Mouse (Mus musculus): ENCODE measurements around the gene 1700003E16Rik. TPM values are rescaled to one million over a fixed set of nuclear protein-coding genes. Genes with fewer than 3 reads are reported as not detected.
"Not testable (repeated sequence)": the region's sequence is repeated elsewhere in the genome, so short reads cannot be mapped to it uniquely, and the experiment has no call there.

1700003E16Rik gene
- polyA plus RNA-seq, 1 experiment from 2014 or later, result 1.9 TPM

GRCm38 (mm10) chr6:83147280-83147679, 8.9 kb upstream of the 1700003E16Rik start:
- no peaks in the 10 kb centered on the region for H3K9me3 ChIP-seq
- 66% methylated on average over 7 of the region's 7 CpGs for WGBS
- peaks cover 64% of the 10 kb centered on the region for H3K36me3 ChIP-seq (replicated peaks)
- H3K27me3 ChIP-seq (ENCODE audit: poor library complexity, severe bottlenecking), result peaks cover 9% of the 10 kb centered on the region
- no peak for DNase-seq (ENCODE audit: extremely low spot score, low spot score)
- H3K27ac ChIP-seq, result 0 out of 2 replicates have a peak overlapping the region, but pooled peaks have one; percentile 11
- H3K4me3 ChIP-seq, result no peak overlapping the region
- H3K4me1 ChIP-seq, result peaks cover 51% of the 10 kb centered on the region

- H3K4me3 ChIP-seq, result no peak overlapping the region
- H3K4me1 ChIP-seq, result peaks cover 54% of the 10 kb centered on the region
- no peak for DNase-seq (ENCODE audit: extremely low spot score, low spot score)
- H3K27me3 ChIP-seq (ENCODE audit: poor library complexity, severe bottlenecking), result peaks cover 9% of the 10 kb centered on the region; the same call in 1 of the 2 replicates
- no peak overlapping the region for H3K27ac ChIP-seq
- no peaks in the 10 kb centered on the region for H3K9me3 ChIP-seq
- peaks cover 77% of the 10 kb centered on the region for H3K36me3 ChIP-seq (replicated peaks)
- WGBS, result 31% methylated on average over 8 of the region's 8 CpGs
Measured at GRCm38 (mm10) chr6:83151721-83152120, 4.5 kb upstream of the 1700003E16Rik start.

- H3K4me3 ChIP-seq, result no peak overlapping the region
- no peaks in the 10 kb centered on the region for H3K9me3 ChIP-seq
- peaks cover 63% of the 10 kb centered on the region for H3K36me3 ChIP-seq (replicated peaks)
- WGBS, result 88% methylated on average over 12 of the region's 12 CpGs
- H3K27ac ChIP-seq, result no peak overlapping the region
- peaks cover 47% of the 10 kb centered on the region for H3K4me1 ChIP-seq
- no peak for DNase-seq (ENCODE audit: extremely low spot score, low spot score)
- H3K27me3 ChIP-seq (ENCODE audit: poor library complexity, severe bottlenecking), result peaks cover 9% of the 10 kb centered on the region; the same call in 1 of the 2 replicates
Measured at GRCm38 (mm10) chr6:83153038-83153437, 3.2 kb upstream of the 1700003E16Rik start.

GRCm38 (mm10) chr6:83153485-83153884, 2.7 kb upstream of the 1700003E16Rik start:
- Histone ChIP-seq H3K36me3 (replicated peaks) (peaks cover 59% of the 10 kb centered on the region), H3K4me1 (peaks cover 47% of the 10 kb centered on the region)

GRCm38 (mm10) chr6:83155552-83156238, 509 bp upstream of the 1700003E16Rik start:
- peaks cover 44% of the 10 kb centered on the region for H3K4me1 ChIP-seq
- WGBS, result 9% methylated on average over 23 of the region's 23 CpGs
- DNase-seq (ENCODE audit: extremely low spot score, low spot score), result no peak
- peaks cover 20% of the 10 kb centered on the region for H3K27me3 ChIP-seq (ENCODE audit: poor library complexity, severe bottlenecking)
- H3K27ac ChIP-seq, result peak overlapping the region; percentile 83
- H3K4me3 ChIP-seq, result peak overlapping the region; percentile 68
- H3K36me3 ChIP-seq (replicated peaks), result peaks cover 37% of the 10 kb centered on the region
- H3K9me3 ChIP-seq, result no peaks in the 10 kb centered on the region

More at GRCm38 (mm10) chr6:83153485-83153884, 2.7 kb upstream of the 1700003E16Rik start:
- H3K27ac ChIP-seq, result no peak overlapping the region
- DNase-seq (ENCODE audit: extremely low spot score, low spot score), result no peak
- H3K4me3 ChIP-seq, result no peak overlapping the region
- H3K27me3 ChIP-seq (ENCODE audit: poor library complexity, severe bottlenecking), result peaks cover 9% of the 10 kb centered on the region; the same call in 1 of the 2 replicates
- H3K9me3 ChIP-seq, result no peaks in the 10 kb centered on the region
- 79% methylated on average over 5 of the region's 5 CpGs for WGBS

- Histone ChIP-seq H3K27me3 (ENCODE audit: poor library complexity, severe bottlenecking) (peaks cover 47% of the 10 kb centered on the region), H3K4me1 (peaks cover 45% of the 10 kb centered on the region)
- 39% methylated on average over 3 of the region's 3 CpGs for WGBS
- not testable (repeated sequence) for H3K4me3 ChIP-seq; H3K27ac ChIP-seq; H3K36me3 ChIP-seq (replicated peaks); H3K9me3 ChIP-seq; DNase-seq (ENCODE audit: extremely low spot score, low spot score)
Measured at GRCm38 (mm10) chr6:83159456-83159855, 3.3 kb downstream of the 1700003E16Rik start.

- Histone ChIP-seq H3K4me1 (peaks cover 35% of the 10 kb centered on the region), H3K4me3 (peak overlapping the region; percentile 45), H3K27ac (peak overlapping the region; percentile 58; the same call in 1 of the 2 replicates), H3K27me3 (ENCODE audit: poor library complexity, severe bottlenecking) (peaks cover 38% of the 10 kb centered on the region), H3K36me3 (replicated peaks) (no peaks in the 10 kb centered on the region), H3K9me3 (no peaks in the 10 kb centered on the region)
- no peak for DNase-seq (ENCODE audit: extremely low spot score, low spot score)
- WGBS, result 5% methylated on average over 19 of the region's 19 CpGs
Measured at GRCm38 (mm10) chr6:83161442-83161841, 5.2 kb downstream of the 1700003E16Rik start.

- peaks cover 39% of the 10 kb centered on the region for H3K4me1 ChIP-seq
- H3K36me3 ChIP-seq (replicated peaks), result no peaks in the 10 kb centered on the region
- peak overlapping the region; percentile 58; the same call in 1 of the 2 replicates for H3K27ac ChIP-seq
- H3K4me3 ChIP-seq, result peak overlapping the region; percentile 45
- under 1% methylated on average over 49 of the region's 49 CpGs for WGBS
- H3K9me3 ChIP-seq, result no peaks in the 10 kb centered on the region
- DNase-seq (ENCODE audit: extremely low spot score, low spot score), result peak; percentile 44
- peaks cover 38% of the 10 kb centered on the region for H3K27me3 ChIP-seq (ENCODE audit: poor library complexity, severe bottlenecking)
Measured at GRCm38 (mm10) chr6:83161921-83162641, 5.9 kb downstream of the 1700003E16Rik start.

GRCm38 (mm10) chr6:83162701-83163100, 6.5 kb downstream of the 1700003E16Rik start:
- 0 out of 2 replicates have a peak overlapping the region, but pooled peaks have one; percentile 9 for H3K27ac ChIP-seq
- peak overlapping the region; percentile 45 for H3K4me3 ChIP-seq
- peak; percentile 72 for DNase-seq (ENCODE audit: extremely low spot score, low spot score)
- no peaks in the 10 kb centered on the region for H3K9me3 ChIP-seq
- WGBS, result 1% methylated on average over 8 of the region's 8 CpGs
- H3K36me3 ChIP-seq (replicated peaks), result no peaks in the 10 kb centered on the region
- peaks cover 43% of the 10 kb centered on the region for H3K4me1 ChIP-seq
- peaks cover 38% of the 10 kb centered on the region for H3K27me3 ChIP-seq (ENCODE audit: poor library complexity, severe bottlenecking)

- H3K9me3 ChIP-seq, result no peaks in the 10 kb centered on the region
- WGBS, result 4% methylated on average over 6 of the region's 6 CpGs
- no peak for DNase-seq (ENCODE audit: extremely low spot score, low spot score)
- H3K4me3 ChIP-seq, result peak overlapping the region; percentile 94
- peaks cover 43% of the 10 kb centered on the region for H3K4me1 ChIP-seq
- no peaks in the 10 kb centered on the region for H3K36me3 ChIP-seq (replicated peaks)
- peak overlapping the region; percentile 99 for H3K27ac ChIP-seq
- peaks cover 33% of the 10 kb centered on the region for H3K27me3 ChIP-seq (ENCODE audit: poor library complexity, severe bottlenecking)
Measured at GRCm38 (mm10) chr6:83165026-83165606, 8.9 kb downstream of the 1700003E16Rik start.

- Histone ChIP-seq H3K36me3 (replicated peaks) (no peaks in the 10 kb centered on the region), H3K4me3 (peak within 1 kb of the TSS; percentile 94), H3K9me3 (no peaks in the 10 kb centered on the region), H3K4me1 (peaks cover 43% of the 10 kb centered on the region), H3K27ac (peak within 1 kb of the TSS; percentile 99), H3K27me3 (ENCODE audit: poor library complexity, severe bottlenecking) (peaks cover 27% of the 10 kb centered on the region)
- DNase-seq (ENCODE audit: extremely low spot score, low spot score), result peak; percentile 94
- WGBS, result under 1% methylated on average over 58 of the region's 58 CpGs
Measured at GRCm38 (mm10) chr6:83165607-83166242, 9.5 kb downstream of the 1700003E16Rik start, which contains the start of gene Dctn1. Gene Dctn1 (plus strand): TSS chr6:83165920.

GRCm38 (mm10) chr6:83166243-83166630, 10.0 kb downstream of the 1700003E16Rik start:
- WGBS, result under 1% methylated on average over 12 of the region's 12 CpGs
- DNase-seq (ENCODE audit: extremely low spot score, low spot score), result peak; percentile 41
- peak overlapping the region; percentile 99 for H3K27ac ChIP-seq
- peak overlapping the region; percentile 94 for H3K4me3 ChIP-seq
- no peaks in the 10 kb centered on the region for H3K36me3 ChIP-seq (replicated peaks)
- no peaks in the 10 kb centered on the region for H3K9me3 ChIP-seq
- H3K27me3 ChIP-seq (ENCODE audit: poor library complexity, severe bottlenecking), result peaks cover 22% of the 10 kb centered on the region
- H3K4me1 ChIP-seq, result peaks cover 41% of the 10 kb centered on the region
